Mouse (Mus musculus): ENCODE measurements at regions not wholly inside any gene's neighbourhood (a gene's known extent, or its start where the extent isn't known, plus 50 kb on each side); places are given as distances from the start of the nearest gene placed in this dataset.

GRCm38 (mm10) chr14:58842196-58842886 is 300.4 kb downstream of the 1700129C05Rik start:
- DNase-seq: no peak
- intact Hi-C loops (cut with DNase I): no loop called here

GRCm38 (mm10) chr14:58822938-58823337 is 319.8 kb downstream of the 1700129C05Rik start:
- DNase-seq: no peak
- intact Hi-C loops (cut with DNase I): no loop called here

- peak in 1 of 2 experiments; percentile 29 for DNase-seq
- intact Hi-C loops (cut with DNase I): loop anchor here (10.0 kb wide), 1 partner anchor 267 kb away; no protein-coding TSS in a partner anchor
These were observed 324.7 kb downstream of the 1700129C05Rik start for GRCm38 (mm10) chr14:58817961-58818504.

- DNase-seq: no peak
- intact Hi-C loops (cut with DNase I): loop anchor here (10.0 kb wide), 1 partner anchor 268 kb away; no protein-coding TSS in a partner anchor
These were observed 326.2 kb downstream of the 1700129C05Rik start for GRCm38 (mm10) chr14:58816540-58816876.

- DNase-seq: no peak
- intact Hi-C loops (cut with DNase I): loop anchor here (10.0 kb wide), 1 partner anchor 269 kb away; no protein-coding TSS in a partner anchor
These were observed 326.8 kb downstream of the 1700129C05Rik start for GRCm38 (mm10) chr14:58815616-58816539.

GRCm38 (mm10) chr14:58812585-58812984 is 330.1 kb downstream of the 1700129C05Rik start:
- intact Hi-C loops (cut with DNase I): loop anchor here (10.0 kb wide), 1 partner anchor 272 kb away; no protein-coding TSS in a partner anchor
- peak; percentile 42 to 46 for DNase-seq

GRCm38 (mm10) chr14:58801402-58801861 is 341.3 kb downstream of the 1700129C05Rik start:
- DNase-seq: peak; percentile 67 to 72
- intact Hi-C loops (cut with DNase I): no loop called here

- intact Hi-C loops (cut with DNase I): no loop called here
- DNase-seq: no peak
These were observed 354.3 kb downstream of the 1700129C05Rik start for GRCm38 (mm10) chr14:58788190-58788945.

GRCm38 (mm10) chr14:58787618-58788017 is 355.1 kb downstream of the 1700129C05Rik start:
- intact Hi-C loops (cut with DNase I): no loop called here

GRCm38 (mm10) chr14:58786791-58787491 is 355.8 kb downstream of the 1700129C05Rik start:
- intact Hi-C loops (cut with DNase I): no loop called here
- peak; percentile 55 to 56 for DNase-seq

More at GRCm38 (mm10) chr14:58787618-58788017, 355.1 kb downstream of the 1700129C05Rik start:
- no peak for DNase-seq

GRCm38 (mm10) chr14:58783201-58783600 is 359.5 kb downstream of the 1700129C05Rik start:
- DNase-seq: no peak
- intact Hi-C loops (cut with DNase I): no loop called here

- DNase-seq: no peak
- intact Hi-C loops (cut with DNase I): no loop called here
These were observed 362.4 kb downstream of the 1700129C05Rik start for GRCm38 (mm10) chr14:58780306-58780705.

GRCm38 (mm10) chr14:58778675-58779074 is 364.0 kb downstream of the 1700129C05Rik start:
- DNase-seq: no peak
- intact Hi-C loops (cut with DNase I): no loop called here

GRCm38 (mm10) chr14:58761291-58761690 is 381.4 kb downstream of the 1700129C05Rik start:
- DNase-seq: no peak
- intact Hi-C loops (cut with DNase I): no loop called here

GRCm38 (mm10) chr14:58759759-58760158 is 382.9 kb downstream of the 1700129C05Rik start:
- intact Hi-C loops (cut with DNase I): no loop called here
- DNase-seq: no peak

- DNase-seq: no peak
- intact Hi-C loops (cut with DNase I): no loop called here
These were observed 388.9 kb downstream of the 1700129C05Rik start for GRCm38 (mm10) chr14:58753781-58754180.

- intact Hi-C loops (cut with DNase I): no loop called here
These were observed 389.6 kb downstream of the 1700129C05Rik start for GRCm38 (mm10) chr14:58753136-58753535.

GRCm38 (mm10) chr14:58726418-58726817 is 416.3 kb downstream of the 1700129C05Rik start:
- intact Hi-C loops (cut with DNase I): no loop called here
- no peak for DNase-seq

More at GRCm38 (mm10) chr14:58753136-58753535, 389.6 kb downstream of the 1700129C05Rik start:
- no peak for DNase-seq

- intact Hi-C loops (cut with DNase I): no loop called here
- no peak for DNase-seq
These were observed 427.8 kb downstream of the 1700129C05Rik start for GRCm38 (mm10) chr14:58714856-58715255.

- peak; percentile 10 to 12 for DNase-seq
- intact Hi-C loops (cut with DNase I): no loop called here
These were observed 432.8 kb downstream of the 1700129C05Rik start for GRCm38 (mm10) chr14:58709861-58710260.
